Mouse (Mus musculus): Measurements from ENCODE around the gene Ddx10. TPM values are rescaled to one million over a fixed set of nuclear protein-coding genes. Genes with fewer than 3 reads are reported as not detected.
"Not testable (repeated sequence)": the region's sequence is repeated elsewhere in the genome, so short reads cannot be mapped to it uniquely, and the experiment has no call there.

Gene Ddx10
- polyA plus RNA-seq, 1 experiment from 2014 or later = 26.6 TPM

DNA sequence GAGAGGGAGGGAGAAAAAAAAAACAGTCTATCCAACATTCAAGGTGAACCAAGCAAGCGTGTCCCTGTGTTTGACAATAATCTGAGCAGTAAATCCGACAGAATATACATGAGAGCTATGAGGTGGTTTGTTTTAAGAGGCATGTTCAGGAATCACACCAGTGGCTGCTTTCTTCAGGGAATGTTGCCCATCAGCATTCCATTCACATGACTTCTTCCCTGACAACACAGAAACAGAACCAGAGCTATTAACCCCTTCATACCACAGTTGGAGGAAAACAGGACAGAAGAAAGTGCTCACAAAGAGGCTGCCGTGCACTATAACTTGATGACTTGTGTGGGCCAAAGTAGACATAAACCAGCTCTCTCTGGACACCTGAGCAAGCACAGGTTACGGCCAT is 16.5 kb upstream of the Ddx10 start:
- ATAC-seq (ENCODE audit: low FRiP score) = no peak
- Histone ChIP-seq H3K4me3 (replicated peaks) (no peak overlapping the region), H3K27me3 (no peaks in the 10 kb centered on the region), H3K27ac (no peak overlapping the region), H3K36me3 (replicated peaks) (no peaks in the 10 kb centered on the region), H3K4me1 (no peaks in the 10 kb centered on the region), H3K9me3 (no peaks in the 10 kb centered on the region), H3K9ac (no peak overlapping the region), H3K4me2 (no peak overlapping the region)
- WGBS = 74% methylated on average over 4 of the region's 4 CpGs

DNA sequence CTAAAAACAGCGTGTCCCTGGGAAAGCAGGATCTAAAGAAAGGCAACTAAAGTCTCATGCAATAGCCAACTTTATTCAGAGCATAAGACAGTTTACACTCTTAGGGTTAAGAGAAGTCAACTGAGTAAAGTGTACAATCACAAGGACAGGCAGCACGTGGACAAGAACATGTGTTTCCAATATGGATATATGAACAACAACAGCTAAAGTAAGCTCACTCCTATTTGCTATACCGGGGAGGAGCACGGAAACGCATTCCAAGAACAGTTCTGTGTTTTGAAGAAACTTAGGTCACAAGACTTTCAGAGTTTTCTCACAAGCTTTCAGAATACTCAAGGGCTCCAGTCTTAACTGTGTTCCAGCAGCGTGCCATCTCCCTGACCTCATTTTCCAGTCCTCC is 10.3 kb upstream of the Ddx10 start:
- Histone ChIP-seq H3K4me1 (0 out of 2 replicates have a peak, but pooled peaks cover 6% of the 10 kb centered on the region), H3K36me3 (replicated peaks) (no peaks in the 10 kb centered on the region), H3K9me3 (no peaks in the 10 kb centered on the region), H3K27ac (no peak overlapping the region), H3K9ac (no peak overlapping the region), H3K4me3 (replicated peaks) (no peak overlapping the region), H3K4me2 (no peak overlapping the region), H3K27me3 (no peaks in the 10 kb centered on the region)
- no peak for ATAC-seq (ENCODE audit: low FRiP score)
- WGBS = 51% methylated on average over 6 of the region's 6 CpGs

DNA sequence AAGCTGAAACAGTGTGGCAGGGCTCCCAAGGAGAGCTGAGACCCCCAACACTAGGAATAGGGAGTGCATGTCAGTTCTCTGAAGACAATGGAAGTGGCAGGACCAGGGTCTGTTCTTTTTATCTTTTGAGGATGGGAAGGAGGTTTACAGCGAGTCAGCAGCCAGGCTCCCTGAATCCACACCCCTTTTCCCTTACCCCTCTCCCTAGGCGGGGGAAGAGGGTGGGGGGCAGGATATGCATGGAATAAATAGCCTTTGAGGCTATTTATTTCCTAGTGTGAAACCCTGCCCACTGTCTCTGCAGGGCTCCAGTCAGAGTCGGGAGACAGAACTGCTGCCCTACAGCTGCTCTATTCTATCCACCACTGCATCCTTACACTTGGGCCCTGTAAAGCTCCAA is 9.9 kb upstream of the Ddx10 start:
- no peak for ATAC-seq (ENCODE audit: low FRiP score)
- 9% methylated on average over 3 of the region's 3 CpGs for WGBS
- H3K36me3 ChIP-seq (replicated peaks) = no peaks in the 10 kb centered on the region
- 0 out of 2 replicates have a peak, but pooled peaks cover 6% of the 10 kb centered on the region for H3K4me1 ChIP-seq
- no peaks in the 10 kb centered on the region for H3K9me3 ChIP-seq
- no peak overlapping the region for H3K27ac ChIP-seq
- H3K4me3 ChIP-seq (replicated peaks) = no peak overlapping the region
- H3K4me2 ChIP-seq = no peak overlapping the region
- H3K27me3 ChIP-seq = no peaks in the 10 kb centered on the region
- no peak overlapping the region for H3K9ac ChIP-seq

DNA sequence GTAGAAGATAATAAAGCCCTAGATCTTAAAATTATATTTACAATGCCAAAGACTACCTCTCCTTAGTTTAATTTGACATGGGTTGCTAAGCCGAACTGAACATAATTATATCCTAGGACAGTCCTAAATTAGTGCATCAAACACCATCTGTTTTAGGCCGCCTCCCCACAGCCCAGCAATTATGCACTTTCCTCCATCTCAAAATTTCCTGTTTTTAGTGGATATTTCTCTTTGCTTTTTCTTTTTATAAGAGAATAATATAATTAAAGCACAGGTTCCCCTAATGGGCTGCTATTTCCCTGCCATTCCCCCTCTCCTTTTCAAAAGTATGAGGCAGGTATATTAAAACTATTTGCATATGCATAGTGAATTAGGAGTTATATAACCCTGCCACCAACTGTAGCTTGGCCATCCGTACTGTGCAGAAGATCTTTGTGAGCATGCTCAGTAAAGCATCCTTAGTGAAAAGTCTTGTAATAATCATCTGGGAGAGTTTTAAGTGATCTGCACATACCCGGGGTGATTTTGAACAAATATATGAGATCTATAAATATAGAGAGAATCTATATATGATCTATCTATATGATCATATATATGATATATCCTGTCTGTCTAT is 8.9 kb upstream of the Ddx10 start:
- 79% methylated on average over 4 of the region's 4 CpGs for WGBS

DNA sequence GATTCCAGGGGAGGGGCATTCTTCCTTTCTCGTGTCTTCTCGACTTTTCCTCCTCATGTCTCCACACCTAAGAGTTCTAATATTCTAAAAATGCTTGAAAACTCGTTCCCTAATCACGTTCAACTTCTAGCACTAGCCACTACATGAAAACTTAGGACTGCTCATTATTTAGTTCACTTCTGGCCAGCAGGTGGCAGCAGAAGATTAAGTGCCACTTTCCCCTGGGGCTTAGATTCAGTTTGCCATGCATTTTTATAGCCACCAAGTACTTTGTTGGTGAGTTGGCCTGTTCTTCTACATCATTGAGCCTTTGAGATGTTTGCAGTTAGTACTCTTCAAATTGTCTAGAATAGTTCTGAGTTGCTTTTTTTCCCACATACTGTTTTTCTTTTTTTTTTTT is 6.5 kb upstream of the Ddx10 start:
- 15% methylated on average over 4 of the region's 4 CpGs for WGBS
- H3K27ac ChIP-seq = no peak overlapping the region
- H3K9me3 ChIP-seq = no peaks in the 10 kb centered on the region
- no peak overlapping the region for H3K9ac ChIP-seq
- no peak overlapping the region for H3K4me2 ChIP-seq
- H3K27me3 ChIP-seq = no peaks in the 10 kb centered on the region
- 0 out of 2 replicates have a peak, but pooled peaks cover 6% of the 10 kb centered on the region for H3K4me1 ChIP-seq
- peak; percentile 49; the same call in 1 of the 2 replicates for ATAC-seq (ENCODE audit: low FRiP score)
- H3K36me3 ChIP-seq (replicated peaks) = no peaks in the 10 kb centered on the region
- H3K4me3 ChIP-seq (replicated peaks) = no peak overlapping the region

More for the DNA sequence above, 8.9 kb upstream of the Ddx10 start:
- Histone ChIP-seq H3K4me2 (no peak overlapping the region), H3K36me3 (replicated peaks) (no peaks in the 10 kb centered on the region), H3K9ac (no peak overlapping the region), H3K27me3 (no peaks in the 10 kb centered on the region), H3K27ac (no peak overlapping the region), H3K4me1 (0 out of 2 replicates have a peak, but pooled peaks cover 6% of the 10 kb centered on the region), H3K9me3 (no peaks in the 10 kb centered on the region), H3K4me3 (replicated peaks) (no peak overlapping the region)
- no peak for ATAC-seq (ENCODE audit: low FRiP score)

DNA sequence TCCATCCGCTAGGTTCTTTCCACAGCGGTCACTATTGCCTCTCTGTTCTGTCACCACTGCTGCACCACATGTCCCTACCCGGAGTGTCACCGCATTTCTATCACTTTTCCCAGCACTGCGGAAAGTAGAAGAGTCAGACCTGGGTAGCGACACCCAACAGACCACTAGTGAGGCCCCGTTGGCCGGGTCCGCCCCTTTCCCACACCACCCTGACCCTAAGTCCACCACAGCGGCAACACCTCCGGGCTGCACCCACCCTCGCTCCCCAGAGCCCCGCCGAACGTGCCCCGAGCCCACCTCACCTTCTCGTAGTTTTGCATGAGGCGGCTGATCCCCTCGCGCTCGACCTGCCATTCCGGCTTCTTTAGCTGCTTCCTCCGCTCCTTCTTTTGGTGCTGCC is 337 bp downstream of the Ddx10 start:
- Histone ChIP-seq H3K4me3 (replicated peaks) (peak overlapping the region; percentile 78), H3K9me3 (no peaks in the 10 kb centered on the region), H3K36me3 (replicated peaks) (no peaks in the 10 kb centered on the region), H3K4me1 (peaks cover 14% of the 10 kb centered on the region), H3K27me3 (no peaks in the 10 kb centered on the region), H3K27ac (no peak overlapping the region), H3K4me2 (peak overlapping the region; percentile 92), H3K9ac (peak overlapping the region; percentile 75)
- WGBS = 1% methylated on average over 23 of the region's 23 CpGs
- peak; percentile 62 for ATAC-seq (ENCODE audit: low FRiP score)

DNA sequence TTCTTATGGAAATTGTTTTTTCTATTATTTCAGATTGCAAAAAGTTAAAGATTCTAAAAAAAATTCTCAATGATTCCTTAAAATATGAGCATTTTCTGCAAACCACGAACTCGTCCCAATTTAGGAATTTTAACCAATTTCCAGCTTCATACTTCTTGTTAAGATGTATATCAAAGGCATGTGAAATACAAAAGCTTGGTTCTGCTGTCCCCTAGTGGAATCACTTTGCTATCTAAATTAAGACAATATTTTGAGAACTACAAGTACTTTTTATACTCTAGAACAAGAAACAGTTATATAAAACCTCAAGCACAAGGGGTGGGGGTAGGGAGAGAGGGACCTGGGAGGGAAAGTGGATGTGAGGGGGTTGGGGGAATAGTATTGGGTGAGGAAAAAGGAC is 29.7 kb downstream of the Ddx10 start:
- no peaks in the 10 kb centered on the region for H3K4me1 ChIP-seq
- no peak overlapping the region for H3K9ac ChIP-seq
- H3K9me3 ChIP-seq = no peaks in the 10 kb centered on the region
- H3K36me3 ChIP-seq (replicated peaks) = peaks cover 2% of the 10 kb centered on the region; the same call in 1 of the 2 replicates
- H3K27me3 ChIP-seq = no peaks in the 10 kb centered on the region
- no peak overlapping the region for H3K4me3 ChIP-seq (replicated peaks)
- H3K27ac ChIP-seq = no peak overlapping the region
- H3K4me2 ChIP-seq = no peak overlapping the region
- 86% methylated on average over 2 of the region's 2 CpGs for WGBS
- ATAC-seq (ENCODE audit: low FRiP score) = no peak

DNA sequence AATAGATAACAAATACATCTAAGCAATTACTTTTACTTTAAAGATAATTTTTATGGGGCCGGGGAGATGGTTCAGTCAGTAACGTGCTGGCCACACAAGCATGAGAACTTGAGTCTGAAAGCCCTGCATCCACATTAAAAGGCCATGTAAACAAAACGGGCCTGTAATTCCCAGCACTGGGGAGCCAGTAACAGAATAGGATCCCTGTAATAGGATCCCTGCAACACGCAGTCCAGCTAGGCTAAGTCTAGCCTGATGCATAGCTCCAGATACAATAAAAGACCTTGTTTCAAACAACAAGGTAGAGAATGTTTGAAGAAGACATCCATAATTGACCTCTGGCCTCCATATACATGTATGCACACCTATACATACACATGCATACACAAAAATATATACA is 39.6 kb downstream of the Ddx10 start:
- H3K9ac ChIP-seq = no peak overlapping the region
- 64% methylated on average over 4 of the region's 4 CpGs for WGBS
- H3K4me1 ChIP-seq = no peaks in the 10 kb centered on the region
- no peak overlapping the region for H3K4me2 ChIP-seq
- H3K36me3 ChIP-seq (replicated peaks) = peaks cover 10% of the 10 kb centered on the region
- H3K4me3 ChIP-seq (replicated peaks) = no peak overlapping the region
- H3K27me3 ChIP-seq = no peaks in the 10 kb centered on the region
- no peaks in the 10 kb centered on the region for H3K9me3 ChIP-seq
- no peak overlapping the region for H3K27ac ChIP-seq
- no peak for ATAC-seq (ENCODE audit: low FRiP score)

DNA sequence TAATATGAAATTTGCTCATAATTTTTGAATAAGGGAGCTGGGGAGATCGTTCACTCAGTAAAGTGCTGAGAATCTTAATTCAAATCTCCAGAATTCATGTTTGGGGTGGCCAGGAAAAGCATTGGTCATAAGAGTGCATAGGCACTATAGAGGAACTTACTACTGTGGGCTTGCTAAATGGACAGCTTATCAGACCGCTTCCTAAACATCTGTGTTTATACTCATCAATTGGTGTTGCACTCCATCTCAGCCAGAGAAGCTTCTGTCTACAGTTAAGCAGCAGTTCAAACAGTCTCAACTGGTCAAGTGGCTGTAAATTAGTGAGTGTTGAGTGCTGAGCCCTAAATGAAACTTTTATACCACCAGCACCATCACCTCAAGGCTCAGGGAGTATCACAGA is 73.3 kb downstream of the Ddx10 start:
- Histone ChIP-seq H3K36me3 (replicated peaks) (no peaks in the 10 kb centered on the region), H3K9me3 (no peaks in the 10 kb centered on the region), H3K4me3 (replicated peaks) (no peak overlapping the region), H3K4me2 (no peak overlapping the region), H3K27ac (no peak overlapping the region), H3K4me1 (no peaks in the 10 kb centered on the region), H3K9ac (no peak overlapping the region), H3K27me3 (no peaks in the 10 kb centered on the region)
- ATAC-seq (ENCODE audit: low FRiP score) = no peak
- WGBS = 88% methylated on average over 2 of the region's 2 CpGs

DNA sequence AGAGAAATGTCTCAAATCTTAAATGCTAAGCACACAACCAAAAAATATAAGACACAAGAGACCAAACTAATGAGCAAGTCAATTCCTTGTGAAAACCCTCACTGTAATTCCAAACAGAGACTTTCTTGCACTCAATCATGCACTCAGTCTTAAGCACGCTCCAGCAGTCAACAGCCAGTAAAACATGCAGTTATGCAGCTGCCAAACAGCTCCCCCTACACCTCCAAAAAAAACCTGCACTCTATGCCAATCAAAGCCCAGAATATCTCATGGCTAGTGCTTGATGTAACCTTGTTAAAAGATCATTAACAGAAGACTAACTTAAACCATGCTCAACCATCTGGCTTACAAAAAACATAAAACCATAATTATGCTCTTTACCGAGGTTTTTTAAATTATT is 74.6 kb downstream of the Ddx10 start:
- 65% methylated on average over 2 of the region's 2 CpGs for WGBS

DNA sequence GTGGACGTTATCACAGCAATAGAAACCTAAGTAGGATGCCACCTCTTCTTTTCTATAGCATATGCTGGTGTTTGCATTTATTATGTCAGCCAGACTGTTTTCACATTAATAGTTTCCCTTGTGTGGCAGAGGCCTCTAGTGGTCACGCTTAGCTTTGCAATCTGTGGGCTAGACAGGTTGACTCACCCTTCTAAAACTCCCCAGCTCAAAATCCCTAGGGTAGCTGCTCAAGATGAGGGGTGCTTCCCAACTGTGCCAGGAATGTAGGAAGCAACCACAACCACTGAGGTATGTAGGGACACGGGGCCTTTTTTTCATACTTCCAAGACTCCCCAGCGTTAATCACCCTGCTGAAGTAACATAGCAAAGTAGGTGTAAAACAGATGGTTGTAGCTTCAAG is 103.6 kb downstream of the Ddx10 start:
- ATAC-seq (ENCODE audit: low FRiP score) = peak; percentile 23; the same call in 1 of the 2 replicates

More for the DNA sequence above, 74.6 kb downstream of the Ddx10 start:
- no peak overlapping the region for H3K27ac ChIP-seq
- H3K9me3 ChIP-seq = no peaks in the 10 kb centered on the region
- no peaks in the 10 kb centered on the region for H3K36me3 ChIP-seq (replicated peaks)
- no peak overlapping the region for H3K4me3 ChIP-seq (replicated peaks)
- ATAC-seq (ENCODE audit: low FRiP score) = no peak
- H3K9ac ChIP-seq = no peak overlapping the region
- no peaks in the 10 kb centered on the region for H3K4me1 ChIP-seq
- no peaks in the 10 kb centered on the region for H3K27me3 ChIP-seq
- H3K4me2 ChIP-seq = no peak overlapping the region

DNA sequence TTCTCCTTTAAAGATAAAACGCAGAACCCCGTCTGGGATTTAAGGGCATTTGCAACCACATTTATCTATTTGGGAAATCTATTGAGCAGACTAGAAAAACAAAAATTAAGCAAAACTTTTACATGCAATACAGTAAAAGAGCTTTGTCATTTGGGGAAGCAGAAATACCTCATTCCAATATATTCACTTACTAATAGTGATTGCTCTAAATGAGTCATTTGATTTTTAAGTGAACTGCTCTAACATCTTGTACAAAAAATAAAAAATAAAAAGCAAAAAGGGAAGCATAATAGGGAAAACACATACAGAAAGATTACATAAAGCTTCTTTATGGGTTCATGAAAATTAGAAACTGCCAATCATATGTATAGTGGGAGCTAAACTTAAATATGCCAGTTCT is 104.3 kb downstream of the Ddx10 start:
- 86% methylated on average over 2 of the region's 2 CpGs for WGBS
- Histone ChIP-seq H3K9ac (no peak overlapping the region), H3K27ac (no peak overlapping the region), H3K9me3 (no peaks in the 10 kb centered on the region), H3K4me2 (no peak overlapping the region), H3K4me3 (replicated peaks) (no peak overlapping the region), H3K36me3 (replicated peaks) (no peaks in the 10 kb centered on the region), H3K27me3 (no peaks in the 10 kb centered on the region), H3K4me1 (no peaks in the 10 kb centered on the region)
- no peak for ATAC-seq (ENCODE audit: low FRiP score)

More for the DNA sequence above, 103.6 kb downstream of the Ddx10 start:
- no peak overlapping the region for H3K27ac ChIP-seq
- H3K36me3 ChIP-seq (replicated peaks) = no peaks in the 10 kb centered on the region
- no peaks in the 10 kb centered on the region for H3K27me3 ChIP-seq
- H3K9ac ChIP-seq = no peak overlapping the region
- no peaks in the 10 kb centered on the region for H3K9me3 ChIP-seq
- no peak overlapping the region for H3K4me2 ChIP-seq
- 34% methylated on average over 4 of the region's 4 CpGs for WGBS
- H3K4me1 ChIP-seq = no peaks in the 10 kb centered on the region
- H3K4me3 ChIP-seq (replicated peaks) = no peak overlapping the region

DNA sequence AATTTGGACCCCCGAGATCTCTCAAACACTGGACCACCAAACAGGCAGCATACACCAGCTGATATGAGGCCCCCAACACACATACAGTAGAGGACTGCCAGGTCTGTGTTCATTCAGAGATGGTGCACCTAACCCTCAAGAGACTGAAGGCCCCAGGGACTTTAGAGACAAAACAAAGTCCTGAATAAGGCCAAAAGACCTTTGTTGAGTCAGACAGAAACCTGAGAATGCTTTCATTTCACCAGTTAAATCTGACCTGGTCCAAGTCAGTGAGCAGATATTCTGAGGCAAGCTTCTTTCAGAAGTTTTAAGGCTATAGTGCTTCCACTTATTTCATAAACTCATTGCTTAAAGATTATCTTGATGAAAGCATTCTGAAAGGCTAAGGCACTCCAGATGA is 105.4 kb downstream of the Ddx10 start:
- H3K4me2 ChIP-seq; H3K4me3 ChIP-seq (replicated peaks); H3K27me3 ChIP-seq; ATAC-seq (ENCODE audit: low FRiP score); H3K4me1 ChIP-seq; H3K36me3 ChIP-seq (replicated peaks); H3K9me3 ChIP-seq; H3K9ac ChIP-seq; H3K27ac ChIP-seq: not testable (repeated sequence)
- 83% methylated on average over 1 of the region's 1 CpGs for WGBS

Data from forebrain, embryonic 12.5 days (tissue).